Mouse (Mus musculus): ENCODE measurements around the gene Psme4.
A peak's percentile ranks its signal among the peaks of the same experiment; 100 is the strongest.
"Not testable (repeated sequence)": the region's sequence is repeated elsewhere in the genome, so short reads cannot be mapped to it uniquely, and the experiment has no call there.

Psme4 gene

GRCm38 (mm10) chr11:30771267-30771903 is at the start of gene Psme4:
Psme4 (plus strand) TSS chr11:30771726.
- peak; percentile 94 for DNase-seq (ENCODE audit: low read depth)

DNA sequence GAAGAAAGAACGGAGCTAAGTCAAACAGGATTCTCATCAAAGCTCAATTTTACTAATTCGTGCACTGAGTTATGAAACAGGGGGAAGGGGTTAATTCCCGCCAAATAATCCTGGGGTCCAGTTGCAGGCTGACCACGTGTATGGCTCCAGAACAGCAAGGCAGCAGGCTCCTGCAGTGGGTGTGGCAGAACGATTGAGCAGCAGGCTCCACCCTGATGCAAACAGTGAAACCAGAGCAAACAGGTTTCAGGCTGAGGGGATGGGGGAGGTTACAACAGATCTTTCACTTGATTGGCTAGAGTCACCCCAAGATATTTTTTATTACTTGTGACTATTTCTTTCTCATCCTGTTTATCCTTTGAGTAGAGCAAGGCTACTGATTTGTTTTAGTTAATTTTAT is 48.1 kb upstream of the Psme4 start:
- no peak for DNase-seq (ENCODE audit: low read depth)

GRCm38 (mm10) chr11:30730721-30731120 is 40.8 kb upstream of the Psme4 start:
- no peak for DNase-seq (ENCODE audit: low read depth)

DNA sequence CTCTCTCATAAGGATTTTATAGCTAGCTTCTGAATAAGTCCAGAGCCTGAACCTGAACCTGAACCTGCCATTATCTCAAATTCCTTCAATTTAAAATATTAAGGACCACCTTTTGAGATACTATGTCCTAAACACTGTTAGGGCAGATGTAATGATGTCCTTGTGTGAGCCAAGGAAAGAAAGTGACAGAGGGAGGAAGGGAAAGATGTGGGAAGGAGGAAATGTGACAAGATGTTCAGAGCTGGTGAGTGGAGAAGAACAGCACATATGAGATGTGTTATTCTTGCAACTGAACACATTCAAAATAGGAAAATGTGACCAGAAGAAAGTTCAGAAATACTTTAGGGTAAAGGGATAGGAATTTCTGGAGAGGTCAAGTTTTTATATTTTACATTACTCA is 38.1 kb upstream of the Psme4 start:
- DNase-seq (ENCODE audit: low read depth) = no peak

GRCm38 (mm10) chr11:30743991-30744390 is 27.5 kb upstream of the Psme4 start:
- DNase-seq (ENCODE audit: low read depth) = no peak

- DNase-seq (ENCODE audit: low read depth) = no peak
Measured at GRCm38 (mm10) chr11:30748938-30749337, 22.6 kb upstream of the Psme4 start.

GRCm38 (mm10) chr11:30749587-30749986 is 21.9 kb upstream of the Psme4 start:
- no peak for DNase-seq (ENCODE audit: low read depth)

GRCm38 (mm10) chr11:30750039-30750823 is 21.3 kb upstream of the Psme4 start:
- DNase-seq (ENCODE audit: low read depth) = no peak

DNA sequence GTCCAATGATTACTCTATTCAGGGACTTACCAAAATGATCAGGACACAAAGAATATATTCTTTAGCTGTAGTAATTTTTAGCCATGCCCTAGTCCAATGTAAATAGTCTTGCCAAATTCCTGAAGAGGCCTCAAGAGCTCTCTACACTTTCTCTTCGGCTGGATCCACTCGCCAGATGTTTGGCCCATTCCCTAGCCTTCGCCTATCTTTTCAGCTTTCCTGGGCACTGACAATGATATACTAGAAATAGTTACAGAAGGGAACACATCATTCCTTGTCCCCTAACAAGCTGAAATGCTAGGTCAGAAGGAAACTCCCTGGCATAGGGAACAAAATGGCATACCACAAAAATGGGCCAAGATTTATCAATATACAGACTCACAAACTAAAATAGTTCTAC is 18.6 kb upstream of the Psme4 start:
- no peak for DNase-seq (ENCODE audit: low read depth)

DNA sequence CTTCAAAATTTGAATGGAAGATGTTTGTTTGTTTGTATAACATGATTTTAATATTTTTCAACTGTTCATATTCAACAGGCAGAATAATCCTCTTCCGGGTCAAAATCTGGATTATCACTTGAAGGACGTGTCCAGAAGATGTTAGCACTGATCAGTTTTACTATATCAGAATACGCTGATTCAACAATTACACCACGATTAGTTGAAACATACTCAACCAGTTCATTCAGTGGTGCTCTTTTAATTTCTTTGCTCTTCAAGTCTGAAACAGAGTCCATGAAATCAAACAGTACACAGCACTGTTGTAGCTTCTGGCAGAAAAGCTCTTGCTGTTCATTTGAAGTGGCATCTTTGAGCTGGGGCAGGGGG is 17.1 kb upstream of the Psme4 start:
- not testable (repeated sequence) for DNase-seq (ENCODE audit: low read depth)

GRCm38 (mm10) chr11:30754855-30755530 is 16.5 kb upstream of the Psme4 start:
- DNase-seq (ENCODE audit: low read depth) = no peak

DNA sequence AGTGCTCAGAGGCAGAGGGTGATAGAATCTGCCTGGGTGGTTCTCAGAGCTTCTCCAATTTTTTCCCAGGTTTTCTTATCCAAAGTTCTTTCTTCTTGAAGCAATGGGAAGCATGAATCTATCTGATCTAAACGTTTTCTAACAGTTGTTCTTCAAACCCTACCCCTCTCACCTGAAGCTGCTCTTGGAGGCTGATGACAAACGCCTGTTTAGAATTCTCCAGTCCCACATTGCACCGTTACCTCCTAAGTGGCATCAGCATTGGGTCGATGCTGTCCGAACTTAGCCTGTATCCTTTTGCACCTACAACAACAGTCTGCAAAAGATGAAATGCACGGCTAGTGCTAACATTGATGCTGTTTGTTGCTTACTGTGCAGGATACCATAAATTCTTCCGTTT is 10.1 kb upstream of the Psme4 start:
- DNase-seq (ENCODE audit: low read depth) = no peak

DNA sequence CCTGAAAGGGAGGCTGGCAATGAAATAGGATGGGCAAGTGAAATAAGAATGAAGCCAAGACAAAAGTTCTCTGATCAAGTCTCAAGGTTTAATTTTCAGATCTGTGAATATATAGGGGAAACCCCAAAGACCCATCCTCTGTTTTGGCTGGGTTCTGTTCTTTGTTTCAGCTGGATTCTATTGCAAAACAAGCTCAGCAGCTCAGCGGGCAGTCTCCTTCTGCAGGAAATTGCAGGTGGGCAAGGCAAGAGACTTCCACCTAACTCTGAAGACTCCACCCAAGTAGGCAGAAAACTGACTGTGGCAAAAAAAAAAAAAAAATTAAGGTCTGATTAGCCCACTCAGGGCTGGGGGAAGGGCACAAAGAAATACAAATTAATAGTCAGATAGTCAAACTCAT is 9.6 kb upstream of the Psme4 start:
- no peak for DNase-seq (ENCODE audit: low read depth)

DNA sequence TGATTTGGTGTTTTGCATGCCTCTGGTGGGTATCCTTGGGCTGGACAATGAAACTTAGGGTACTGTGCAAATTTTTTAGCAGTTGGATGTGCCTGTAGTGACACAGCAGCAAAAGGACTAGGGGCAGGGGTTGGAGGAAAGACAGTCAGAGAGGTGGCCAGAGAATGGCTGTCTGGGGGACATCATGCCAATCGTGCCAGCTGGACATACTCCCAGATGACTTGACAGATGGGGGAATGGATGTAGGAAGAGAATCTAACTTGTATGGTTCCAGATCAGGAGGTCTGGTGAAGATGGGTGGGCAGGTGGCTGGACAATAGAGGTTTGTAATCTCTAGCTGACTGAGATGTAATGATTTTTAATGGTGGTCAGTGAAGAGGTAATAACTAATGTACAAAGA is 6.5 kb upstream of the Psme4 start:
- no peak for DNase-seq (ENCODE audit: low read depth)

GRCm38 (mm10) chr11:30770817-30771216 is 709 bp upstream of the Psme4 start:
- no peak for DNase-seq (ENCODE audit: low read depth)

GRCm38 (mm10) chr11:30771904-30772581 is 517 bp downstream of the Psme4 start:
- DNase-seq (ENCODE audit: low read depth) = peak; percentile 64

- no peak for DNase-seq (ENCODE audit: low read depth)
Measured at GRCm38 (mm10) chr11:30772777-30773417, 1.4 kb downstream of the Psme4 start.

- no peak for DNase-seq (ENCODE audit: low read depth)
Measured at GRCm38 (mm10) chr11:30774638-30775037, 3.1 kb downstream of the Psme4 start.

DNA sequence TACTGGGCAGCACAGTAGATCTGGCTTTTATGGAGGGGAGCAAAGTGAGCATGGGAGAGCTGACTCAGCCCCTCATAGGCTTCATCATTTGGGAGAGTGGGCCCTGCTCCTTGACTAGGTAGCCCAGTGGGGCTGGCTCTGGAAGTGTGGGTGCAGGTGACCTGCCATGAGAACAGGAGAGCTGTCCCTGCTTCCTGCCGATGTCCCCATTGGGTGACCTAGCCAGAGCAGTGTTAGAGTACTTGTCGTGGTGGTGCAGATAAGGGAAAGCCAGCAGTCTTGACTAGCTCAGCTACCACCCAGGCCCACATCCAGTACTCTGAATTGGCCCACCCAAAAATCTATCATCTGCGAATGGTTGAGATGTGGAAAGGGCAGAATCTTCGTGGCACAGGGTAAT is 6.0 kb downstream of the Psme4 start:
- no peak for DNase-seq (ENCODE audit: low read depth)

GRCm38 (mm10) chr11:30780893-30781292 is 9.4 kb downstream of the Psme4 start:
- DNase-seq (ENCODE audit: low read depth) = no peak

DNA sequence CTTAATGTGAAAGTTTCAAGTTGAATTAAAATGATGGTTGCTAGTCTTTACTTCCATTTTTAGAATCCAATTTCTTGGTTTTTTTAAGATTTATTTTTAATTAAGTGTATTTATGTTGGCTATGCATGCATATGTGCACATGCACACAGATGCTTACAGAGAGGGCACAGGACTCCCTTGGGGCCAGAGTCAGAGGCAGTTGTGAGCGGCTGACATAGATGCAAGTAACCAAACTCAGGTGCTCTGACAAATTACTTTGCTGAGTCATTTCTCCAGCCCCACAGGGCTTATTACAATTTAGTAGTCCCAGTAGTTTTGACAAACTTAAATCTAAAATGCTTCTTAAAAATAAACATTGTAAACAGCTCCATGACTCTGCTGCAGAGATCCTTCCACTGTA is 10.1 kb downstream of the Psme4 start:
- no peak for DNase-seq (ENCODE audit: low read depth)

DNA sequence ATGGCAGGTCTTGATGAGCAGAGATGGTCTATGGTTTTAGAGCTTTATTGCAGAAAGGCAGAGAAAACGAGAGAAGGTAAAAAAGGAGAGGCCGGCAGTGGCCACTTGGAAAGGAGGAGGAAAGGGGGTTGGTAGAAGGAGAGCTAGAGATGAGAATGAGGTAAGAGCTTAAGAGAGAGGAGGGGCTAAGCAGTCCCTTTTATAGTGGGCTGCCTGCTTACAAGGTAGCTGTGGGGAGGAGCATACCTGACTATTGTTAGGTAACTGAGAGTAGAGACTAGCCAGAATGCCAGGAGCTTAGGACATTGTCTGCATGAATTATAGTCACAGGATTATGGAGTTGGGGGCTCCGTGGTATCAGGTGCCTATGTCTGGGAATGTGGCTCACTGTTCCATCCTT is 14.0 kb downstream of the Psme4 start:
- DNase-seq (ENCODE audit: low read depth) = no peak
